Mouse (Mus musculus) E14TG2a.4 (cell line): ENCODE measurements around the gene Wnt5b.
"Not testable (repeated sequence)": the region's sequence is repeated elsewhere in the genome, so short reads cannot be mapped to it uniquely, and the experiment has no call there.

Source experiments
- H3K27me3 ChIP-seq: 2 replicates; pipeline ENCODE4 v1.6.1; 2014; ENCODE audit warnings: low read length, control low read depth; ENCODE audit not compliant: insufficient read depth
- H3K36me3 ChIP-seq: 2 replicates; pipeline ENCODE4 v1.6.1; 2014; ENCODE audit warnings: low read length, control low read depth; ENCODE audit not compliant: insufficient read depth
- H3K4me1 ChIP-seq: replicated peaks from 2 replicates; pipeline ENCODE4 v1.6.1; 2014; ENCODE audit warnings: low read depth, low read length, control low read depth
- H3K4me3 ChIP-seq: replicated peaks from 2 replicates; pipeline ENCODE4 v1.5.1; 2014; ENCODE audit warnings: mild to moderate bottlenecking, low read length
- H3K9me3 ChIP-seq: 2 replicates; pipeline ENCODE4 v1.6.1; 2014; ENCODE audit warnings: low read length, control low read depth
- CTCF ChIP-seq: conservative IDR thresholded peaks from 2 replicates; pipeline ENCODE4 v1.5.1; 2014; ENCODE audit warnings: low read length
- NANOG ChIP-seq: IDR thresholded peaks from 2 replicates; pipeline ENCODE4 v1.6.1; 2014; ENCODE audit warnings: borderline replicate concordance, low read length, mixed read lengths
- POU5F1 ChIP-seq: IDR thresholded peaks from 2 replicates; pipeline ENCODE4 v1.6.1; 2014; ENCODE audit warnings: low read length, borderline replicate concordance

Wnt5b gene

DNA sequence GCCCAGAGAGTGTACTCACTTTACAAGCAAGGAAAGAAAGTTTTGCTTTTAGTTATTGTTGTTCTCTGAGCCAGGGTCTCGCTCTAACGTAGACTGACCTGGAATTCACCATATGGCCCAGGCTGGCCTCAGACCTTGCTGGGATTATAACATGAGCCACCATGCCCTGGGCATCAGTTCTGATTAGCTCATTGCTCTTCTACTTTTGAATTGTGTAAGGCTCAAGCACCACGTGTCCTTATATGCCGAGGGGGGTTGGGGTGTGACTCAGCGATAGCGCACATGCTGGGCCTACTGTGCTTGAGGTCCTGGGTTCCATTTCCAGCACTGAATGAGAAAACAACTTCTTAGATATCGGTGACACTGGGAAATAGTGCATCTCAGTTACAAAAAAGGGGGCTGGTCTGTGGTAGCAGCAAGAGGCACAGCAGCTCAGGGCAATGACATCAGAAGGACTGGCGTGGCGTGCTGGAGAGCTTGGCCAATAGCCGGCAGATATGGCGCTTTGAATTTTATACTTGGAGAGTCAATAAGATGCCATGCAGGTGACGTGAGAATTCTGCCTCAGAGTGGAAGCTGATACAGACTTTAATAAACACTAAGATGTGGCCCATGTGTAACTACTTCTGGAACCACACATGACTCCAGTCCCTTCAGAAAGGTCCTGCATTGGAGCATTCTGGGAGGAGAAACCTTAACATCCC lies 57.6 kb downstream of the Wnt5b start:
- Histone ChIP-seq H3K4me3 (no peak overlapping the region), H3K36me3 (peaks cover 22% of the 10 kb centered on the region), H3K9me3 (no peaks in the 10 kb centered on the region), H3K4me1 (peaks cover 44% of the 10 kb centered on the region), H3K27me3 (peaks cover 2% of the 10 kb centered on the region; the same call in 1 of the 2 replicates)
- TF ChIP-seq POU5F1 (no peak), NANOG (no peak), CTCF (no peak)

DNA sequence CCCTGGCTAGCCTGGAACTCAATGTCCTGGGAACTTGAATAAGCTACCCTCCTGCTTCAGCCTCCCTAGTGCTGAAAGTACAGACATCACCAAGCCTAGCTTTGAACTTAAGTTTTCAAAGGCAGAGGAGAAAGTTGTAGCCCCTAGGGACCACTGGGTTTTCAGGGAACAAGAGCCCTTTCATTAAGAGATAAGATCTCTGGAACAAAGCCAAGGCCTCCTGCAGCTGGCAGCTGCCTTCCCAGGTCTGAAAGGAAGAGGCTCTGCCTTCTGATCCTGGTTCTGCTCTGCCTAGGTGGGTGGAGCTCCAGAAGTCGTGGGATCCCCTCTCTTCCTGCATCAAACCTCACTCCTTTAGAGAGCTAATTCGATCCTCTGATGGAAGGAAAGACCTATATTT lies 58.7 kb downstream of the Wnt5b start:
- no peaks in the 10 kb centered on the region; the same call in 1 of the 2 replicates for H3K27me3 ChIP-seq
- H3K4me1 ChIP-seq, result peaks cover 53% of the 10 kb centered on the region
- TF ChIP-seq NANOG (no peak), CTCF (no peak), POU5F1 (no peak)
- H3K4me3 ChIP-seq, result no peak overlapping the region
- H3K9me3 ChIP-seq, result no peaks in the 10 kb centered on the region
- peaks cover 31% of the 10 kb centered on the region for H3K36me3 ChIP-seq

DNA sequence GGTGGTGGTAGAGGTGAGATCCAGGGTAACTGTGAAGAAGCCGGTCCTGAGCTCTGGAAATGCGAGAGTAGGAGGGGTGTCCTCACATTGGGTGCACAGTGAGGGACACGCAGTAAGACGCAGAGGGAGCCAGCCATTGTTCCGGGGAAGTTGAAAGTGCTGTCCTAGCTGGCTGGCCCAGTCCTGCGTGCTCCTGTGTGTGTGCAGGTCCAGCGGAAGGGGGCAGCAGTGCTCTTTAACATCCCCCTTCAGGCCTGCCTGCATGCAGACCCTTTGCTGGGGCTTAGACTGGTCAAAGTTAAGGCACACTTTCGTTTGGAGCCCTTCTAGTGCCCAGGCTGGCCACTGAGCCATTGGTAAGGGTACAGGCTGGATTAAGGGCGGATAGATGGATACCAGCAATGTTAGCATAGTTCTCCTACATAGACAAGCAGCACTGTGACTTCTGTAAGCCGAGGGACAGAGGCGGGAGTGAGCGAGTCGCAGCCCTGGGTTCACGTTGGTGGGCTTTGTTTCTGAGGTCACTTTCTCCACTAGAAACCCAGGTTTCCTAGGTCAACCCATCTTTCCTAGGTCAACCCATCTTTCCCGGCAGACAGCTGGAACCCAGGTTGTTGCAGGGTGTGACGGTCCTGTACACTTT lies 61.1 kb downstream of the Wnt5b start:
- H3K27me3 ChIP-seq, result no peaks in the 10 kb centered on the region; the same call in 1 of the 2 replicates
- peak overlapping the region; percentile 51 for H3K4me3 ChIP-seq
- H3K36me3 ChIP-seq, result peaks cover 33% of the 10 kb centered on the region
- no peaks in the 10 kb centered on the region for H3K9me3 ChIP-seq
- H3K4me1 ChIP-seq, result peaks cover 62% of the 10 kb centered on the region
- no peak for TF ChIP-seq NANOG
- no peak for TF ChIP-seq POU5F1
- no peak for TF ChIP-seq CTCF

DNA sequence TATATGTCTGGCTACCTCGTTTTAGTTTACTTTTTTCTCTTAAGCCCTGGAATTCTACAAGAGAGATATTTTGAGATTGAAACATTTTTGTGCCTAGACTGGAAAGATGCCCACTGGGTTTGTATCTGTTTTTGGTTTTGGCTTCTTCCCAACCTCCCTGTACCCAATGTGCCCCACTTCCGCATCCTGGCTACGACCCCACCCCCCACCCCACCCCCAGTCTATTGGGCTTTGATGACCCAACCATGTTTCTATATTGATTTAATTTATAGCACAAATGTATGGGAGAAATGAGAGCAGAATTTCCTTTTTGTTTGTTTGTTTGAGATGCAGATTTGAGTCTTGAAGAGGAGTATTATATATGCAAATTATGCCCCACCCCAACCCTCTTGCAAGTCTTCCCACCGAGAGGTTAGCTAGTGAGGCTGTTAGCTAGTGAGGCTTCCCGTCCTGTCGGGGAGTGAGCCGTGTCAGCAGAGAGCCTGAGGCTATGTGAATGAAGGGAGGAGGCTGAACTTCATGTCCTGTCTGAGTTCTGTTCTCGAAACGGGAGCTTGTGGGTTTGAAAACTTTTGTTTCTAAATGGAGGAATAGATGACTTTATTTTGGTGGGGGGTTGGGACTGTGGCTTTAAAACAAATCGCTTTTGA lies 62.3 kb downstream of the Wnt5b start:
- Histone ChIP-seq H3K4me1 (peaks cover 69% of the 10 kb centered on the region), H3K36me3 (peaks cover 33% of the 10 kb centered on the region), H3K4me3 (peak overlapping the region; percentile 90)
- H3K27me3 ChIP-seq, H3K9me3 ChIP-seq: not testable (repeated sequence)

DNA sequence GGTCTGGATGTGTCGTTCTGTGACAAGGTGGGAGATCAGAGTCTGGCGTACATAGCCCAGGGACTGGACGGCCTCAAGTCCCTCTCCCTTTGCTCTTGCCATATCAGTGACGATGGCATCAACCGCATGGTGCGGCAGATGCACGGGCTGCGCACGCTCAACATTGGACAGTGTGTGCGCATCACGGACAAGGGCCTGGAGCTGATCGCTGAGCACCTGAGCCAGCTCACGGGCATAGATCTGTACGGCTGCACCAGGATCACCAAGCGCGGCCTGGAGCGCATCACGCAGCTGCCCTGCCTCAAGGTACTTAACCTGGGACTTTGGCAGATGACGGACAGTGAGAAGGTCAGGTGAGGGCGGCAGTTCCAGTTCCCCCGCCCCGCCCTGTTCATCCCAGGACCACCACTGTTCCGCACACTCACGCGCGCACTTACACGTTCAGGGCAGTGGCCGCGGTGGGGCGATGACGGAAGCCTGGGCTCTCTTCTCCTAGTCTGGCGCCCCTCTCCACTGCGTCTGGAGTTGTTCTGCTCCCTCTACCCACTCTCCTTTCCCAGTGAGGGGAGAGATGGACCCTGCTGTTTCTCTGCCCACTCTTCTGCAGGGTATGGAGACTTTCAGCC lies 63.3 kb downstream of the Wnt5b start:
- Histone ChIP-seq H3K36me3 (peaks cover 33% of the 10 kb centered on the region), H3K9me3 (no peaks in the 10 kb centered on the region), H3K27me3 (no peaks in the 10 kb centered on the region; the same call in 1 of the 2 replicates), H3K4me1 (peaks cover 65% of the 10 kb centered on the region), H3K4me3 (peak overlapping the region; percentile 90)
- no peak for TF ChIP-seq CTCF
- no peak for TF ChIP-seq NANOG
- TF ChIP-seq POU5F1, result no peak

DNA sequence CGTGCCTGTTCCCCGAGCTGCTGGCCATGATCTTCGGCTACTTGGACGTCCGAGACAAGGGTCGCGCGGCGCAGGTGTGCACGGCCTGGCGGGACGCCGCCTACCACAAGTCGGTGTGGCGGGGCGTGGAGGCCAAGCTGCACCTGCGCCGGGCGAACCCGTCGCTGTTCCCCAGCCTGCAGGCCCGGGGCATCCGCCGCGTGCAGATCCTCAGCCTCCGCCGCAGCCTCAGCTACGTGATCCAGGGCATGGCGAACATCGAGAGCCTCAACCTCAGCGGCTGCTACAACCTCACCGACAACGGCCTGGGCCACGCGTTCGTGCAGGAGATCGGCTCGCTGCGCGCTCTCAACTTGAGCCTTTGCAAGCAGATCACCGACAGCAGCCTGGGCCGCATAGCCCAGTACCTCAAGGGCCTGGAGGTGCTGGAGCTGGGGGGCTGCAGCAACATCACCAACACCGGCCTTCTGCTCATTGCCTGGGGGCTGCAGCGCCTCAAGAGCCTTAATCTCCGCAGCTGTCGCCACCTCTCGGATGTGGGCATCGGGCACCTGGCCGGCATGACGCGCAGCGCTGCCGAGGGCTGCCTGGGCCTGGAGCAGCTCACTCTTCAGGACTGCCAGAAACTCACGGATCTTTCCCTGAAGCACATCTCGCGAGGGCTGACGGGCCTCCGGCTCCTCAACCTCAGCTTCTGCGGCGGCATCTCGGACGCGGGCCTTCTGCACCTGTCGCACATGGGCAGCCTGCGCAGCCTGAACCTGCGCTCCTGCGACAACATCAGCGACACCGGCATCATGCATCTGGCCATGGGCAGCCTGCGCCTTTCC lies 64.1 kb downstream of the Wnt5b start:
- no peaks in the 10 kb centered on the region; the same call in 1 of the 2 replicates for H3K27me3 ChIP-seq

DNA sequence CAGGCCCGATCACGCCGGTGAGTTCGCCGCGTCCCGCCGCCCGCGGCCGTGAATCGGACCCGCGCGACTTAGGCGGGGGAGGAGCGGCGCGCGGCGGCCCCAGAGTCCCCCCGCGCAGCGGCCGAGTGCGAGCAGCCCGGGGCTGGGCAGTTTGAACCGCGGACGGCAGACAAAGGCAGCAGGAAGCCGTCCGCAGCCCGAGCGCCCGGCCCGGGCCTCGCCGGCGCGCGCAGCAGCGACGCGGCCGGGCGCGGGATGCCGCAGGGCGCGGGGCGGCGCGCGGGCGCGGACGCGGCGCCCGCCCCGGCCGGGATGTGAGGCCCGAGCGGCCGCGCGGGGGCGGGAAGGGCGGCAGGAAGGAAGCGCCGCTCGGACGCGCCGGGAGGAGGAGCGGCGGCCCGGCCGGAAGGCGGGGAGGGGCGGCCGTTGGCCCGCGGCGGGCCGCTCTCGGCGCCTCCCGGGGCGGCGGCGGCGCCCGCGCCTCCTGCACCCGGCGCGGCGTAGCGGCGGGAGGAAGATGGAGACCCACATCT lies 64.7 kb downstream of the Wnt5b start, which contains the start of gene Fbxl14:
Gene Fbxl14, plus strand, starts transcription at position 326 of the 533 bp plus-strand sequence.
- TF ChIP-seq POU5F1 (no peak), CTCF (no peak), NANOG (no peak)
- Histone ChIP-seq H3K4me1 (peaks cover 52% of the 10 kb centered on the region), H3K9me3 (no peaks in the 10 kb centered on the region), H3K4me3 (peak within 1 kb of the TSS; percentile 90), H3K36me3 (peaks cover 29% of the 10 kb centered on the region), H3K27me3 (no peaks in the 10 kb centered on the region; the same call in 1 of the 2 replicates)

More for the DNA sequence above, 64.1 kb downstream of the Wnt5b start:
- Histone ChIP-seq H3K9me3 (no peaks in the 10 kb centered on the region), H3K4me1 (peaks cover 59% of the 10 kb centered on the region), H3K4me3 (peak overlapping the region; percentile 90), H3K36me3 (peaks cover 33% of the 10 kb centered on the region)
- TF ChIP-seq CTCF, result no peak
- no peak for TF ChIP-seq NANOG
- no peak for TF ChIP-seq POU5F1
